Mouse (Mus musculus) heart, postnatal 0 days (tissue): Measurements from ENCODE around the gene 1700001O22Rik.

ENCODE experiments used
- CTCF ChIP-seq: IDR thresholded peaks from 2 replicates; pipeline ENCODE4 v1.5.1; 2016; ENCODE audit warnings: antibody characterized with exemption, control low read depth, low read depth
- EP300 ChIP-seq: IDR thresholded peaks from 2 replicates; pipeline ENCODE4 v1.6.1; 2016; ENCODE audit warnings: antibody characterized with exemption, low read depth

- TF ChIP-seq CTCF = no peak
- no peak for TF ChIP-seq EP300
Observed at GRCm38 (mm10) chr2:30795271-30795888, 8.1 kb downstream of the 1700001O22Rik start.
